Mouse (Mus musculus): ENCODE measurements around the gene Wasf3. TPM values are rescaled to one million over a fixed set of nuclear protein-coding genes. Genes with fewer than 3 reads are reported as not detected.
"Not testable (repeated sequence)": the region's sequence is repeated elsewhere in the genome, so short reads cannot be mapped to it uniquely, and the experiment has no call there.

The Wasf3 gene
- polyA plus RNA-seq, 1 experiment from 2014 or later, result 2.7 TPM

DNA sequence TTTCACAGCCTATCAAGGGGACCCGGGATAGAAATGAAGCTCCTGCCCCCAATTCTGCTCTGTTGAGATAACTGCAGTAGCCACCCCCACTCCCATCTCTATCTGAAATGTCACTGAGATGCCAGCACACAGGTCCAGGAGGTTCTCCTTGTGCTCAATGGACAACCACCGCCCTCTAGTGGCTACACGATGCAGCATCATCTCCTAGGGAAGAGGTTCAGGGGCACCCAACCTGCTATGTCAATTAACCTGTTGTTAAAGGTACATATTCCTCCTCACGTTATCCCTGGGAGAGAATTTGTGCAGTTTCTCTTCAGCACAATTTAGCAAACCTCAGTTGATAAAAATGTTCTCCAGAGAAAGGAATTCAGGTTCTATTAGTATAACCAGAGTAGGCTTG lies 94.8 kb downstream of the Wasf3 start:
- H3K27me3 ChIP-seq (ENCODE audit: control insufficient read depth, insufficient read depth, low read length); H3K9ac ChIP-seq (ENCODE audit: low read depth, low read length); H3K27ac ChIP-seq (ENCODE audit: low read depth, low read length); H3K36me3 ChIP-seq (ENCODE audit: control insufficient read depth, insufficient read depth, low read length); H3K4me1 ChIP-seq (ENCODE audit: control insufficient read depth, insufficient read depth, low read length); ATAC-seq (ENCODE audit: low FRiP score, low TSS enrichment); H3K4me2 ChIP-seq (replicated peaks; ENCODE audit: low read depth, low read length); H3K4me3 ChIP-seq (ENCODE audit: low read length); H3K9me3 ChIP-seq (ENCODE audit: control insufficient read depth, low read length): not testable (repeated sequence)
- 11% methylated on average over 4 of the region's 4 CpGs for WGBS

DNA sequence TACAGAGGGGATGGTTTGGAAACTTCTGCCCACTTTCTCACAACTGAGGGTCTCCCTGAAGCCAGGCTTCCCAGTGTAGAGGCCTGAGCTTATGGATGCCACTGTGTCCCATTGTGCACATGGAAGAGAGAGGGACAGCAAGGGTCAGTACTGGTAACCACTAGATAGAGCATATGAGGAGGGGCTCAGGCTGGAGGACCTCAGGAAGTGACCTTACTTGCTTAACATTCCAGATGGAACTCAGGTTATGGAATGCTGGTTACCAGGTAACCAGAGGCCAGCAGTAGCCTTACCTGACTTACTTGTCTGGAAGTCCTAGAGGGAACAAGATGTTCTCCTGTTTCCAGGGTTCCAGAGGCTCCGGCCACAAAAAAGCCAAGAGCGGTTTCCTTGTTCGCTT lies 96.9 kb downstream of the Wasf3 start, which contains the start of gene Gm6408:
Gm6408 (plus strand) TSS at position 301 of the 400 bp plus-strand sequence.
- not testable (repeated sequence) for H3K4me2 ChIP-seq (replicated peaks; ENCODE audit: low read depth, low read length); H3K4me1 ChIP-seq (ENCODE audit: control insufficient read depth, insufficient read depth, low read length); H3K36me3 ChIP-seq (ENCODE audit: control insufficient read depth, insufficient read depth, low read length); ATAC-seq (ENCODE audit: low FRiP score, low TSS enrichment); H3K27me3 ChIP-seq (ENCODE audit: control insufficient read depth, insufficient read depth, low read length); H3K9ac ChIP-seq (ENCODE audit: low read depth, low read length); H3K9me3 ChIP-seq (ENCODE audit: control insufficient read depth, low read length); H3K4me3 ChIP-seq (ENCODE audit: low read length); H3K27ac ChIP-seq (ENCODE audit: low read depth, low read length)
- WGBS, result no CpG with 5 or more reads among the region's 3 CpGs

DNA sequence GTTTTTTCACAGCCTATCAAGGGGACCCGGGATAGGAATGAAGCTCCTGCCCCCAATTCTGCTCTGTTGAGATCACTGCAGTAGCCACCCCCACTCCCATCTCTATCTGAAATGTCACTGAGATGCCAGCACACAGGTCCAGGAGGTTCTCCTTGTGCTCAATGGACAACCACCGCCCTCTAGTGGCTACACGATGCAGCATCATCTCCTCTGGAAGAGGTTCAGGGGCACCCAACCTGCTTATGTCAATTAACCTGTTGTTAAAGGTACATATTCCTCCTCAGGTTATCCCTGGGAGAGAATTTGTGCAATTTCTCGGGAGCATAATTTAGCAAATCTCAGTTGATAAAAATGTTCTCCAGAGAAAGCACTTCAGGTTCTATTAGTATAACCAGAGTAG lies 104.2 kb downstream of the Wasf3 start:
- 12% methylated on average over 3 of the region's 4 CpGs for WGBS
- not testable (repeated sequence) for H3K27ac ChIP-seq (ENCODE audit: low read depth, low read length)

DNA sequence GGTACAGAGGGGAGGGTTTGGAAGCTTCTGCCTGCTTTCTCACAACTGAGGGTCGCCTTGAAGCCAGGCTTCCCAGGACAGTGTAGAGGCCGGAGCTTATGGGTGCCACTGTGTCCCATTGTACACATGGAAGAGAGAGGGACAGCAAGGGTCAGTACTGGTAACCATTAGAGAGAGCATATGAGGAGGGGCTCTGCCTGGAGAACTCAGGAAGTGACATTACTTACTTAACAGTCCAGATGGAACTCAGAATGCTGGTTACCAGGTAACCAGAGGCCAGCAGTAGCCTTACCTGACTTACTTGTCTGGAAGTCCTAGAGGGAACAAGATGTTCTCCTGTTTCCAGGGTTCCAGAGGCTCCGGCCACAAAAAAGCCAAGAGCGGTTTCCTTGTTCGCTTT lies 106.3 kb downstream of the Wasf3 start, which contains the start of gene Gm6370:
Gm6370 (plus strand) TSS at position 301 of the 400 bp plus-strand sequence.
- H3K9me3 ChIP-seq (ENCODE audit: control insufficient read depth, low read length); H3K27me3 ChIP-seq (ENCODE audit: control insufficient read depth, insufficient read depth, low read length); H3K4me2 ChIP-seq (replicated peaks; ENCODE audit: low read depth, low read length); ATAC-seq (ENCODE audit: low FRiP score, low TSS enrichment); H3K9ac ChIP-seq (ENCODE audit: low read depth, low read length); H3K27ac ChIP-seq (ENCODE audit: low read depth, low read length); H3K4me1 ChIP-seq (ENCODE audit: control insufficient read depth, insufficient read depth, low read length); H3K4me3 ChIP-seq (ENCODE audit: low read length); H3K36me3 ChIP-seq (ENCODE audit: control insufficient read depth, insufficient read depth, low read length): not testable (repeated sequence)
- WGBS, result no CpG with 5 or more reads among the region's 5 CpGs

More for the DNA sequence above, 104.2 kb downstream of the Wasf3 start:
- not testable (repeated sequence) for H3K4me1 ChIP-seq (ENCODE audit: control insufficient read depth, insufficient read depth, low read length); H3K27me3 ChIP-seq (ENCODE audit: control insufficient read depth, insufficient read depth, low read length); H3K9me3 ChIP-seq (ENCODE audit: control insufficient read depth, low read length); H3K4me2 ChIP-seq (replicated peaks; ENCODE audit: low read depth, low read length); H3K4me3 ChIP-seq (ENCODE audit: low read length); ATAC-seq (ENCODE audit: low FRiP score, low TSS enrichment); H3K9ac ChIP-seq (ENCODE audit: low read depth, low read length); H3K36me3 ChIP-seq (ENCODE audit: control insufficient read depth, insufficient read depth, low read length)

DNA sequence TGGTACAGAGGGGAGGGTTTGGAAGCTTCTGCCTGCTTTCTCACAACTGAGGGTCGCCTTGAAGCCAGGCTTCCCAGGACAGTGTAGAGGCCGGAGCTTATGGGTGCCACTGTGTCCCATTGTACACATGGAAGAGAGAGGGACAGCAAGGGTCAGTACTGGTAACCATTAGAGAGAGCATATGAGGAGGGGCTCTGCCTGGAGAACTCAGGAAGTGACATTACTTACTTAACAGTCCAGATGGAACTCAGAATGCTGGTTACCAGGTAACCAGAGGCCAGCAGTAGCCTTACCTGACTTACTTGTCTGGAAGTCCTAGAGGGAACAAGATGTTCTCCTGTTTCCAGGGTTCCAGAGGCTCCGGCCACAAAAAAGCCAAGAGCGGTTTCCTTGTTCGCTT lies 117.3 kb downstream of the Wasf3 start, which contains the start of gene 4930449I24Rik:
4930449I24Rik (plus strand) TSS at position 301 of the 400 bp plus-strand sequence.
- H3K36me3 ChIP-seq (ENCODE audit: control insufficient read depth, insufficient read depth, low read length); H3K4me1 ChIP-seq (ENCODE audit: control insufficient read depth, insufficient read depth, low read length); H3K9ac ChIP-seq (ENCODE audit: low read depth, low read length); ATAC-seq (ENCODE audit: low FRiP score, low TSS enrichment); H3K9me3 ChIP-seq (ENCODE audit: control insufficient read depth, low read length); H3K4me3 ChIP-seq (ENCODE audit: low read length); H3K27me3 ChIP-seq (ENCODE audit: control insufficient read depth, insufficient read depth, low read length); H3K4me2 ChIP-seq (replicated peaks; ENCODE audit: low read depth, low read length); H3K27ac ChIP-seq (ENCODE audit: low read depth, low read length): not testable (repeated sequence)
- WGBS, result no CpG with 5 or more reads among the region's 5 CpGs

DNA sequence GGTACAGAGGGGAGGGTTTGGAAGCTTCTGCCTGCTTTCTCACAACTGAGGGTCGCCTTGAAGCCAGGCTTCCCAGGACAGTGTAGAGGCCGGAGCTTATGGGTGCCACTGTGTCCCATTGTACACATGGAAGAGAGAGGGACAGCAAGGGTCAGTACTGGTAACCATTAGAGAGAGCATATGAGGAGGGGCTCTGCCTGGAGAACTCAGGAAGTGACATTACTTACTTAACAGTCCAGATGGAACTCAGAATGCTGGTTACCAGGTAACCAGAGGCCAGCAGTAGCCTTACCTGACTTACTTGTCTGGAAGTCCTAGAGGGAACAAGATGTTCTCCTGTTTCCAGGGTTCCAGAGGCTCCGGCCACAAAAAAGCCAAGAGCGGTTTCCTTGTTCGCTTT lies 129.0 kb downstream of the Wasf3 start, which contains the start of gene Gm3402:
Gm3402 (plus strand) TSS at position 301 of the 400 bp plus-strand sequence.
- H3K9me3 ChIP-seq (ENCODE audit: control insufficient read depth, low read length); H3K27ac ChIP-seq (ENCODE audit: low read depth, low read length); H3K27me3 ChIP-seq (ENCODE audit: control insufficient read depth, insufficient read depth, low read length); H3K36me3 ChIP-seq (ENCODE audit: control insufficient read depth, insufficient read depth, low read length); H3K4me1 ChIP-seq (ENCODE audit: control insufficient read depth, insufficient read depth, low read length); H3K4me3 ChIP-seq (ENCODE audit: low read length); H3K4me2 ChIP-seq (replicated peaks; ENCODE audit: low read depth, low read length); ATAC-seq (ENCODE audit: low FRiP score, low TSS enrichment); H3K9ac ChIP-seq (ENCODE audit: low read depth, low read length): not testable (repeated sequence)
- no CpG with 5 or more reads among the region's 5 CpGs for WGBS

Other genes with a start within 250 kb of the Wasf3 start
- not detected in 2 replicates for gene Gm5565, start 224.4 kb upstream of the Wasf3 start, polyA plus RNA-seq (2014; fragmentation: Nextera tagmentation; extraction: Ambion mirVana)
- gene Gm6309, start 214.3 kb upstream of the Wasf3 start, polyA plus RNA-seq (2014; fragmentation: Nextera tagmentation; extraction: Ambion mirVana), result not detected in 2 replicates
- 1.1 TPM in 1 of 2 replicates, not detected in the other for gene 1700001J03Rik, start 199.7 kb upstream of the Wasf3 start, polyA plus RNA-seq (2014; fragmentation: Nextera tagmentation; extraction: Ambion mirVana)
- gene Rnf6, start 163.4 kb upstream of the Wasf3 start, polyA plus RNA-seq (2014; fragmentation: Nextera tagmentation; extraction: Ambion mirVana), result 29.5 and 38.2 TPM in 2 replicates
- 30.7 and 35.0 TPM in 2 replicates for gene Cdk8, start 153.8 kb upstream of the Wasf3 start, polyA plus RNA-seq (2014; fragmentation: Nextera tagmentation; extraction: Ambion mirVana)
- gene Gm6408, start 97.0 kb downstream of the Wasf3 start, polyA plus RNA-seq (2014; fragmentation: Nextera tagmentation; extraction: Ambion mirVana), result not detected in 2 replicates
- gene Gm6370, start 106.4 kb downstream of the Wasf3 start, polyA plus RNA-seq (2014; fragmentation: Nextera tagmentation; extraction: Ambion mirVana), result not detected in 2 replicates
- not detected in 2 replicates for gene 4930449I24Rik, start 117.4 kb downstream of the Wasf3 start, polyA plus RNA-seq (2014; fragmentation: Nextera tagmentation; extraction: Ambion mirVana)
- gene Gm3402, start 129.1 kb downstream of the Wasf3 start, polyA plus RNA-seq (2014; fragmentation: Nextera tagmentation; extraction: Ambion mirVana), result not detected in 2 replicates
- not detected in 2 replicates for gene Gm3404, start 140.8 kb downstream of the Wasf3 start, polyA plus RNA-seq (2014; fragmentation: Nextera tagmentation; extraction: Ambion mirVana)
- not detected in 2 replicates for gene Gm3409, start 152.7 kb downstream of the Wasf3 start, polyA plus RNA-seq (2014; fragmentation: Nextera tagmentation; extraction: Ambion mirVana)
- gene Gm3415, start 171.2 kb downstream of the Wasf3 start, polyA plus RNA-seq (2014; fragmentation: Nextera tagmentation; extraction: Ambion mirVana), result not detected in 2 replicates
- 0.23 and 0.51 TPM in 2 replicates for gene Gpr12, start 200.3 kb downstream of the Wasf3 start, polyA plus RNA-seq (2014; fragmentation: Nextera tagmentation; extraction: Ambion mirVana)